Mouse (Mus musculus) thymus, adult 2 months (tissue): Measurements from ENCODE around the gene Galnt17.

Experiments used
- CTCF ChIP-seq: fragments of 200-500 bp; IDR thresholded peaks from 2 replicates; pipeline ENCODE4 v1.5.1; 2012; ENCODE audit warnings: mild to moderate bottlenecking, control low read depth, low read length, moderate library complexity, borderline replicate concordance; ENCODE audit not compliant: control insufficient read depth, poor library complexity, insufficient read depth; ENCODE audit errors: extremely low read depth
- POLR2A ChIP-seq: fragments of 200-500 bp; IDR thresholded peaks from 2 replicates; pipeline ENCODE4 v1.6.1; 2012; ENCODE audit warnings: mild to moderate bottlenecking, low read length, control low read depth, moderate library complexity; ENCODE audit not compliant: control insufficient read depth, poor library complexity, insufficient read depth; ENCODE audit errors: extremely low read depth

- TF ChIP-seq CTCF, result no peak
- no peak for TF ChIP-seq POLR2A
Measured at GRCm38 (mm10) chr5:131301526-131301925, 6.8 kb downstream of the Galnt17 start.
